Mouse (Mus musculus) midbrain, embryonic 12.5 days (tissue): ENCODE measurements around the gene Pip5kl1. TPM values are rescaled to one million over a fixed set of nuclear protein-coding genes. Genes with fewer than 3 reads are reported as not detected.

ENCODE experiments used
- polyA plus RNA-seq: library from polyadenylated mRNA; unstranded; fragments of >200 nt; fragmentation: Nextera tagmentation; extraction: Ambion mirVana; gene quantifications from 2 replicates; pipeline ENCODE4 v1.2.1, GENCODE M21; 2016

Gene Pip5kl1
- polyA plus RNA-seq, 1 experiment from 2014 or later, result 2.7 TPM

Other genes starting within 250 kb of the Pip5kl1 start
- gene Ciz1, start 222.5 kb upstream of the Pip5kl1 start, polyA plus RNA-seq, result 61.5 TPM in 2 replicates
- 26.3 and 30.5 TPM in 2 replicates for gene Dnm1, start 221.5 kb upstream of the Pip5kl1 start, polyA plus RNA-seq
- gene 1110008P14Rik, start 192.9 kb upstream of the Pip5kl1 start, polyA plus RNA-seq, result 57.5 and 61.1 TPM in 2 replicates
- 0.60 TPM in 2 replicates for gene Lcn2, start 186.5 kb upstream of the Pip5kl1 start, polyA plus RNA-seq
- gene Ptges2, start 178.9 kb upstream of the Pip5kl1 start, polyA plus RNA-seq, result 27.2 and 28.6 TPM in 2 replicates
- 5.2 and 6.4 TPM in 2 replicates for gene Naif1, start 124.3 kb upstream of the Pip5kl1 start, polyA plus RNA-seq
- 40.0 TPM in 2 replicates for gene Slc25a25, start 123.4 kb upstream of the Pip5kl1 start, polyA plus RNA-seq
- 9.4 and 10.1 TPM in 2 replicates for gene Fam102a, start 39.5 kb upstream of the Pip5kl1 start, polyA plus RNA-seq
- gene Dpm2, start 3.9 kb upstream of the Pip5kl1 start, polyA plus RNA-seq, result 109 and 121 TPM in 2 replicates
- gene 9430097D07Rik, start 887 bp downstream of the Pip5kl1 start, polyA plus RNA-seq, result 0.16 and 0.56 TPM in 2 replicates
- gene St6galnac4, start 12.3 kb downstream of the Pip5kl1 start, polyA plus RNA-seq, result 16.1 and 17.9 TPM in 2 replicates
- 10.6 and 11.2 TPM in 2 replicates for gene St6galnac6, start 24.9 kb downstream of the Pip5kl1 start, polyA plus RNA-seq
- 31.6 and 34.7 TPM in 2 replicates for gene Ak1, start 47.0 kb downstream of the Pip5kl1 start, polyA plus RNA-seq
- gene Eng, start 71.8 kb downstream of the Pip5kl1 start, polyA plus RNA-seq, result 27.7 and 29.5 TPM in 2 replicates
- 17.9 and 19.1 TPM in 2 replicates for gene Fpgs, start 129.3 kb downstream of the Pip5kl1 start, polyA plus RNA-seq
- gene Cdk9, start 138.3 kb downstream of the Pip5kl1 start, polyA plus RNA-seq, result 99.3 and 103 TPM in 2 replicates
- 34.6 and 41.1 TPM in 2 replicates for gene Sh2d3c, start 146.3 kb downstream of the Pip5kl1 start, polyA plus RNA-seq
- 2.8 and 3.5 TPM in 2 replicates for gene 6330409D20Rik, start 166.2 kb downstream of the Pip5kl1 start, polyA plus RNA-seq
- gene Tor2a, start 182.4 kb downstream of the Pip5kl1 start, polyA plus RNA-seq, result 50.2 and 53.4 TPM in 2 replicates
- 0.20 and 0.43 TPM in 2 replicates for gene Ttc16, start 200.8 kb downstream of the Pip5kl1 start, polyA plus RNA-seq
- 2.6 and 4.6 TPM in 2 replicates for gene Ptrh1, start 201.0 kb downstream of the Pip5kl1 start, polyA plus RNA-seq
- 0.64 and 1.3 TPM in 2 replicates for gene Cfap157, start 209.6 kb downstream of the Pip5kl1 start, polyA plus RNA-seq